Mouse (Mus musculus): Measurements from ENCODE around the gene Wscd2. TPM values are rescaled to one million over a fixed set of nuclear protein-coding genes. Genes with fewer than 3 reads are reported as not detected.

Wscd2 gene
- total and polyA plus RNA-seq, 3 experiments: 0.27 TPM; not detected in 2

GRCm38 (mm10) chr5:113509167-113509566, 19.0 kb downstream of the Wscd2 start:
- Histone ChIP-seq H3K27me3 (ENCODE audit: insufficient read depth, low read length) (no peaks in the 10 kb centered on the region), H3K36me3 (replicated peaks) (no peaks in the 10 kb centered on the region), H3K4me1 (ENCODE audit: insufficient read depth, low read depth, low read length) (no peaks in the 10 kb centered on the region), H3K9me3 (replicated peaks) (peaks cover 96% of the 10 kb centered on the region), H3K4me3 (ENCODE audit: low read depth, low read length) (no peak overlapping the region)
- no peak for ATAC-seq (ENCODE audit: extremely low read depth, insufficient number of reproducible peaks, low FRiP score, poor library complexity, severe bottlenecking)
- TF ChIP-seq CTCF (IDR thresholded peaks at IDR 0.05; ENCODE audit: low read depth, low read length): no peak
- no peak for TF ChIP-seq TAL1 (conservative IDR thresholded peaks at IDR 0.05; ENCODE audit: low read depth, low read length)
- no peak for TF ChIP-seq POLR2AphosphoS5 (IDR thresholded peaks at IDR 0.05; ENCODE audit: insufficient replicate concordance, low read depth, low read length)
- no peak for TF ChIP-seq GATA2 (IDR thresholded peaks at IDR 0.05; ENCODE audit: borderline replicate concordance, low read depth, low read length)
- TF ChIP-seq GATA1 (IDR thresholded peaks at IDR 0.05; ENCODE audit: borderline replicate concordance, low read length): no peak
- no peak for DNase-seq (ENCODE audit: low spot score)

- no peak for ATAC-seq (ENCODE audit: extremely low read depth, insufficient number of reproducible peaks, low FRiP score, poor library complexity, severe bottlenecking)
- peaks cover 93% of the 10 kb centered on the region for H3K9me3 ChIP-seq (replicated peaks)
- H3K36me3 ChIP-seq (replicated peaks): no peaks in the 10 kb centered on the region
- TF ChIP-seq CTCF (IDR thresholded peaks at IDR 0.05; ENCODE audit: low read depth, low read length) (no peak), GATA1 (IDR thresholded peaks at IDR 0.05; ENCODE audit: borderline replicate concordance, low read length) (no peak), GATA2 (IDR thresholded peaks at IDR 0.05; ENCODE audit: borderline replicate concordance, low read depth, low read length) (no peak), POLR2AphosphoS5 (IDR thresholded peaks at IDR 0.05; ENCODE audit: insufficient replicate concordance, low read depth, low read length) (no peak), TAL1 (conservative IDR thresholded peaks at IDR 0.05; ENCODE audit: low read depth, low read length) (no peak)
- H3K4me1 ChIP-seq (ENCODE audit: insufficient read depth, low read depth, low read length): no peaks in the 10 kb centered on the region
- H3K27me3 ChIP-seq (ENCODE audit: insufficient read depth, low read length): no peaks in the 10 kb centered on the region
- DNase-seq (ENCODE audit: low spot score): no peak
- H3K4me3 ChIP-seq (ENCODE audit: low read depth, low read length): no peak overlapping the region
Measured at GRCm38 (mm10) chr5:113513640-113514039, 23.5 kb downstream of the Wscd2 start.

- no peaks in the 10 kb centered on the region for H3K27me3 ChIP-seq (ENCODE audit: insufficient read depth, low read length)
- TF ChIP-seq TAL1 (conservative IDR thresholded peaks at IDR 0.05; ENCODE audit: low read depth, low read length): no peak
- no peak for ATAC-seq (ENCODE audit: extremely low read depth, insufficient number of reproducible peaks, low FRiP score, poor library complexity, severe bottlenecking)
Measured at GRCm38 (mm10) chr5:113514062-113514461, 23.9 kb downstream of the Wscd2 start.

GRCm38 (mm10) chr5:113516119-113516872, 26.2 kb downstream of the Wscd2 start:
- DNase-seq (ENCODE audit: low spot score): no peak
- no peak for TF ChIP-seq POLR2AphosphoS5 (IDR thresholded peaks at IDR 0.05; ENCODE audit: insufficient replicate concordance, low read depth, low read length)
- TF ChIP-seq GATA1 (IDR thresholded peaks at IDR 0.05; ENCODE audit: borderline replicate concordance, low read length): no peak
- no peak for TF ChIP-seq GATA2 (IDR thresholded peaks at IDR 0.05; ENCODE audit: borderline replicate concordance, low read depth, low read length)
- TF ChIP-seq TAL1 (conservative IDR thresholded peaks at IDR 0.05; ENCODE audit: low read depth, low read length): no peak
- TF ChIP-seq CTCF (IDR thresholded peaks at IDR 0.05; ENCODE audit: low read depth, low read length): no peak
- H3K9me3 ChIP-seq (replicated peaks): peaks cover 88% of the 10 kb centered on the region
- no peaks in the 10 kb centered on the region for H3K4me1 ChIP-seq (ENCODE audit: insufficient read depth, low read depth, low read length)
- no peak for ATAC-seq (ENCODE audit: extremely low read depth, insufficient number of reproducible peaks, low FRiP score, poor library complexity, severe bottlenecking)
- H3K36me3 ChIP-seq (replicated peaks): no peaks in the 10 kb centered on the region
- H3K27me3 ChIP-seq (ENCODE audit: insufficient read depth, low read length): no peaks in the 10 kb centered on the region
- no peak overlapping the region for H3K4me3 ChIP-seq (ENCODE audit: low read depth, low read length)

More at GRCm38 (mm10) chr5:113514062-113514461, 23.9 kb downstream of the Wscd2 start:
- DNase-seq (ENCODE audit: low spot score): no peak
- Histone ChIP-seq H3K4me1 (ENCODE audit: insufficient read depth, low read depth, low read length) (no peaks in the 10 kb centered on the region), H3K36me3 (replicated peaks) (no peaks in the 10 kb centered on the region), H3K9me3 (replicated peaks) (peaks cover 91% of the 10 kb centered on the region), H3K4me3 (ENCODE audit: low read depth, low read length) (no peak overlapping the region)

GRCm38 (mm10) chr5:113516873-113517336, 26.8 kb downstream of the Wscd2 start:
- Histone ChIP-seq H3K9me3 (replicated peaks) (peaks cover 87% of the 10 kb centered on the region), H3K4me1 (ENCODE audit: insufficient read depth, low read depth, low read length) (no peaks in the 10 kb centered on the region), H3K4me3 (ENCODE audit: low read depth, low read length) (no peak overlapping the region), H3K36me3 (replicated peaks) (no peaks in the 10 kb centered on the region), H3K27me3 (ENCODE audit: insufficient read depth, low read length) (no peaks in the 10 kb centered on the region)
- TF ChIP-seq GATA1 (IDR thresholded peaks at IDR 0.05; ENCODE audit: borderline replicate concordance, low read length): no peak
- no peak for TF ChIP-seq POLR2AphosphoS5 (IDR thresholded peaks at IDR 0.05; ENCODE audit: insufficient replicate concordance, low read depth, low read length)
- no peak for TF ChIP-seq TAL1 (conservative IDR thresholded peaks at IDR 0.05; ENCODE audit: low read depth, low read length)
- TF ChIP-seq CTCF (IDR thresholded peaks at IDR 0.05; ENCODE audit: low read depth, low read length): no peak
- TF ChIP-seq GATA2 (IDR thresholded peaks at IDR 0.05; ENCODE audit: borderline replicate concordance, low read depth, low read length): no peak
- no peak for ATAC-seq (ENCODE audit: extremely low read depth, insufficient number of reproducible peaks, low FRiP score, poor library complexity, severe bottlenecking)
- no peak for DNase-seq (ENCODE audit: low spot score)

- H3K4me1 ChIP-seq (ENCODE audit: insufficient read depth, low read depth, low read length): no peaks in the 10 kb centered on the region
- no peak for ATAC-seq (ENCODE audit: extremely low read depth, insufficient number of reproducible peaks, low FRiP score, poor library complexity, severe bottlenecking)
- no peaks in the 10 kb centered on the region for H3K27me3 ChIP-seq (ENCODE audit: insufficient read depth, low read length)
- TF ChIP-seq TAL1 (conservative IDR thresholded peaks at IDR 0.05; ENCODE audit: low read depth, low read length): no peak
- no peak for TF ChIP-seq POLR2AphosphoS5 (IDR thresholded peaks at IDR 0.05; ENCODE audit: insufficient replicate concordance, low read depth, low read length)
- no peak for TF ChIP-seq CTCF (IDR thresholded peaks at IDR 0.05; ENCODE audit: low read depth, low read length)
- TF ChIP-seq GATA1 (IDR thresholded peaks at IDR 0.05; ENCODE audit: borderline replicate concordance, low read length): no peak
- TF ChIP-seq GATA2 (IDR thresholded peaks at IDR 0.05; ENCODE audit: borderline replicate concordance, low read depth, low read length): no peak
- peaks cover 82% of the 10 kb centered on the region for H3K9me3 ChIP-seq (replicated peaks)
- DNase-seq (ENCODE audit: low spot score): no peak
- H3K36me3 ChIP-seq (replicated peaks): no peaks in the 10 kb centered on the region
- H3K4me3 ChIP-seq (ENCODE audit: low read depth, low read length): no peak overlapping the region
Measured at GRCm38 (mm10) chr5:113517387-113517786, 27.3 kb downstream of the Wscd2 start.
